Mouse (Mus musculus): Measurements from ENCODE around the gene Gng7.

DNA sequence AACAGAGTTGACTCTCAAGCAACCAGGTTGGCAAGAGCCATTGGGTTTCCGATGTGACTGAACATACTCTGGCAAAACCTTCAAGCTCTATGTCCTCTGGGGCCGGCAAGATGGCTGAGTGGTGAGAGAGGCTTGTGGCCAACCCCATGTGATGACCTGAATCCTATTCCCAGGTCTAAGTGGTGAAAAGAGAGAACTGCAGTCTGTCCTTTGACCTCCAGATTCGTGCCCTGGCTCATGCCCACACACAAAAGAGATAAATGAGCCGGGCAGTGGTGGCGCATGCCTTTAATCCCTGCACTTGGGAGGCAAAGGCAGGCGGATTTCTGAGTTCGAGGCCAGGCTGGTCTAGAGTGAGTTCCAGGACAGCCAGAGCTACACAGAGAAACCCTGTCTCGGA, 44.6 kb downstream of the Gng7 start:
- TF ChIP-seq MAZ (IDR thresholded peaks at IDR 0.05; ENCODE audit: low read depth, low read length), result no peak
- no peak for TF ChIP-seq HCFC1 (IDR thresholded peaks at IDR 0.05; ENCODE audit: low read depth, low read length)
- no peak for TF ChIP-seq MAX (IDR thresholded peaks at IDR 0.05; ENCODE audit: low read length)
- no peak for TF ChIP-seq UBTF (IDR thresholded peaks at IDR 0.05; ENCODE audit: low read depth, low read length)
- TF ChIP-seq EP300 (IDR thresholded peaks at IDR 0.05; ENCODE audit: low read length), result no peak
- no peak for TF ChIP-seq POLR2AphosphoS2 (IDR thresholded peaks at IDR 0.05; ENCODE audit: low read depth, low read length)
- no peak for TF ChIP-seq CTCF (conservative IDR thresholded peaks at IDR 0.05 in 1 of 2, IDR thresholded peaks at IDR 0.05 in 1 of 2; ENCODE audit: low read depth in 2 of 2, low read length in 2 of 2)
- no peak for TF ChIP-seq POLR2A (IDR thresholded peaks at IDR 0.05; ENCODE audit: low read depth, low read length)

Measured in CH12.LX (cell line).